Mouse (Mus musculus): ENCODE data around the gene Asic2.
A peak's percentile ranks its signal among the peaks of the same experiment; 100 is the strongest.

The Asic2 gene

DNA sequence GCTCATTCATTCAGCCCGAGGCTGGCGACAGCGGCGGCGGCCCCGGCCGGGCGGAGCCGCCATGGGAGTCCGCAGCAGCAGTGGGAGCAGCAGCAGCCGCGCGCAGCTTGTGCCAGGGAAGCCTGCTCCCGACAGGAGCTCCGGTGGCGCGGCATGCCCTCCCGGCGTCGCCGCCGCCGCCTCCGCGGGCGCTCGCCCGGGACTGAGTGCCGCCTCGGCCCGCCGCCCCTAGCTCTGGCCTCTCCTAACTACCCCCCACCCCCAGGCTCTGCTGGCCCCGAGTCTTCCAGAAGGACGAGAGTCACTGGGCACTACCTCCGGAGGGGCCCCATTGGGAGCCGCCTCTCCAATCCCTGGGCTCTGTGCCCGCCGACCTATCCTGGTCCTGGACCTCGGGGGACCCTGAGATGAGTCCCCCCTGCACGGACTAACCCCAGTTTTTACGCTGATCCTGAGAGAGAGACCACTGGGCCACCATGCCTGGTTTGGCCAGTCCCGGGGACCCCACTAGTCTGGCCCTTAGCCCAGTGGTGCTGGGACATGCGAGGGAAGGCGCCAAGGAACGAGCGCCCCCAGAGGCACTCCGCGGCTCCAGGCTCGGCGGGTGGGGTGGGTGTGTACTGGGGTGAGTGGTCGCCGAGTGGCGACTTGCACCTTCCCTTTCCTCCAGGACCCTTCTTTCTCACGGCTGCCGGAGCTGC lies 815.6 kb downstream of the Asic2 start:
- no peak for DNase-seq

DNA sequence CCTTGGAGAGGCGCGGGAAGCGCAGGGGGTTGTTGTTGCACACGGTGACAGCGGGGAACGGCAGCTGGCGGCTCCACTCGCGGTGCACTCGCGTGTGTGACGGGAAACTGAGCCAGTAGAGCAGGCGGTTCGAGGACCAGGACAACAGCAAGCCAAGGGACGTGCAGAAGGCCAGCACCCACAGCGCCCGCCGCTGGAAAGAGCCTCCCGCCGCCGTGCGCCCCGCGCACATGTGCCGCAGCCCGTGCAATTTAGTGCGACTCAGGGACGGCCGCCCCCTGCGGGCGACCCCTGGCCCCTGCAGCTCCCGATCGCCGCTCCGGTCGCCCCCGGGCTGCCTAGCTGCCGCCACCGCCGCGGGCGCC lies 816.3 kb downstream of the Asic2 start:
- no peak for DNase-seq

DNA sequence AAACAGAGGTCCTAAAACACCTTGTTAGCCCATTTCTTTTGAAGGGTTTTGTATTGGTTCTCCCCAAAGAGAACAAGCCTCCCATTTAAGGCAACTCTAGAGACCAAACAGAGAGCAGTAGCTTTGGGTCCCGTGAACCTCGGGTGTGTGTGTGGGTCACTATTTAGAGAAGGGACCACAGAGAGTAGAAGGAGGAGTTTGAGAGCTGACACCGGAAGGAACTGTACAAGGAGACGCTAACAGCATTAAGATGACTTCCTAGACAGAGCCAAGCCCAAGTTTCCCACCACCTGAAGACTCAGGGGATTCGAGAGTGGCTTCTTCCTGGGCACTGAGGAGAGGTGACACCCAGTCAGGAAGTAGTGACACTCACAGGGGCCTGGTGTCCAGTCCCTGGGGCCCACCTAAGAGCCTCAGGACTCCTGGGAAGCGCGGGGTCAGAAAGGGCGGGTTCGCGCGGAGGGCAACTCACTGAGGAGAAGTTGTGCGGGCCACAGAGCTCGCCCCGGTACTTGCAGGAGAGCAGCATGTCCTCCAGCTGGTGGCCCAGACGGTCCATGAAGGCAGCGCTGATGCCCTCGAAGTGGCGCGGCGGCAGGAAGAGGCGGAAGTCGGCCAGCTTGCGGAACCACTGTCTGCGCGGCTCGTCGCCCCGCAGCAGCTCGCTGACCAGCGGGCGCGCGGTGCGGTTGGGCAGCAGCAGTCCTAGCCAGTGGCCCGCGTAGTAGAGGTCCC lies 816.8 kb downstream of the Asic2 start:
- peak in 1 of 2 experiments; percentile 3 for DNase-seq

DNA sequence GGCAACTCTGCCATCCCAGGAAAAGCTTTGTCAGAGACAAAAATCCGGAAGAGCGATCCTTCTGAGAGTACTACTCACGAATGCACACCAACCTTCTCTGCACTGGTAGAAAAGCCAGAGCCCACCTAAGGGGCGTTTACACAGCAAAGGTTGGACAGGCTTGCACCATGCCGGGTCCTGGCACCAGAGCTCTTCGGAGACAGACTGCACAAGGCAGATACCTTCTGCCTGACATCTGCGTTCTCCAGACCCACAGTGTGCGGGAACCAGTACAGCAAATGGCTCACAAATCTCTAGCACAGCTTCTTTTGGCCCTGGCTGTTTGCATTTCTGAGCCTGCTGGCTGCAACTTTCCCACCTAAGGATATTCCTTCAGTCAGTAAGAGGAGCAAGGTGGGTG lies 817.6 kb downstream of the Asic2 start:
- no peak for DNase-seq

DNA sequence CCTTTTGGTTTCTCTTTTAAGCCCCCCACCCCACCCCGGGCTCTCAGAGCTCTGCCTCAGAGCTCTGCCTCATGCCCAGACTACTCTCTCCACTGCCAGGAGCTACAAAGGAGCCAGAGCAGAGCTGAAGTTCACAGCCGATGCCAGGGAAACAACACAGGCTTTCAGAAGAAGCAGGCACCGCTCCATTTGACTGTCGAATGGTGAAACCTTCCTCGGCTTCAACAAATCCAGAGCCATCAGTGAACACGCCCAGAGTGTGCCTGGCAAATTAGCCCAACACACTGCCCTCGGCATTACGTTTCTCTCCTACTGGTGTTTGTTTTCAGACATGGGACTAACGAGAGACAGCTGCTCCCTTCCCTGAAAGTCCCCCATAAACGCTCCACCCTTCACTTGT lies 819.8 kb downstream of the Asic2 start:
- no peak for DNase-seq

DNA sequence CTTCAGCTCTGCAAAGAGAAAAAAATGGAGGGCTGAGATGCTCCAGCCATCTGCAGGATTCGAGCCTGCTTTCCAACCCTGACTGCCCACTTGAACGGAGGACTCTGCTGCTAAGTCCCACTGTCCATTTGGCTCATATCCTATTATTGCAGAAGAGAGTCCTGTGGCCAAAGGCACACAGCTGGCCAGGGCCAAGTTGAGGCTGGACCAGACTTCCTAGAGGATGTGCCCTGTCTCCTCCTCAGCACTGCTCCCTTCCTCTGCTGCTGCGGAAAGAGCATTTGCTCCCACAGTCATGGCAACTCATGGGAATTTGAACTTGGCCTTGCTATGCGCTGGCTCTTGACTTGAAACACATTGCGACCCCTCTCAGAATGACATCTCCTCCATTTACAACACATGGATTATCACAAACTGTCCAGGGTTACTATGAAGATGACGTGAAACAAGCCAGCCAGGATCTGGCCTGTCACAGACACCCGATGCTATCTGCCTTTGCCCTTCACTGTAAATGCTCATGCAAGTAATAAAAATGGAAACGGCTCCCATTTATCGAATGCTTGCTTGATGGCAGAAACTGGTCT lies 821.6 kb downstream of the Asic2 start:
- no peak for DNase-seq

DNA sequence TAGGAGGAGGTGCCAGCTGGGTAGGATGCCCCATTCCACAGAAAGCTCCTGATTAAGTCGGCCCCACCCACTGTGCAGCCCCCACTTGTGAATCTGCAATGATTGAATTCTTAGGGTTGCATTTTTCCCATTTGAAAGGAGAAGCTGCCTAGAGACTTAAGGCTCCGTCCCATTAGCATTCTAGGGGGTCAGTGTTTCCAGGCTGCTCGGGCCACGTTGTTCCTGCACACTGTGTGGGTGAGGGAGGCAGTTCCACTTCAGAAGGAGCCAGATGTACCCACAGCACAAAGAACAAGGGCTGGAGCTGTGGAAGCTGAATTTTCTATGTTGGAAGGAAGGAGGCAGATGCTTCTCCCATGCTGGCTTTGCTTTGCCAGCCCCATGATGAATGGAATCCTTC lies 833.1 kb downstream of the Asic2 start:
- no peak for DNase-seq

DNA sequence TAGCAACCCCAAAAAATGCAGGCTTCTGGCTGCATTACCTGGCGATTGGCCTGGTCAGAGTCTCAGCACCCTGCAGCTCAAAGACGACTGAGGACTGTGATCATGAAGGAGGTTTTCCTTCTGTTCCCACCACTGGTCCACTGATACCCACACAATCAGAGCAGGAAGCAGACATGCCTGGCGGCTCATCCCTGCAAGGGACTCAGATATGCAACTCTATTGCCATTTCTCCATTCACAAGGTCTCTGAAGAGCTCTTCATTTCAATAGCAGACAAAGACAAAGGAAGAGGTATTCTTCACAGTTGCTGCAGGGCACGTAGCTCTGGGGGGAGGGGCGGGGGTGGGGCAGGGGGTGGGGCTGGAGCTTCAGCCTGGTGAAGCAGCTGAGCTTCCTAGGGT lies 834.3 kb downstream of the Asic2 start:
- DNase-seq, result no peak

DNA sequence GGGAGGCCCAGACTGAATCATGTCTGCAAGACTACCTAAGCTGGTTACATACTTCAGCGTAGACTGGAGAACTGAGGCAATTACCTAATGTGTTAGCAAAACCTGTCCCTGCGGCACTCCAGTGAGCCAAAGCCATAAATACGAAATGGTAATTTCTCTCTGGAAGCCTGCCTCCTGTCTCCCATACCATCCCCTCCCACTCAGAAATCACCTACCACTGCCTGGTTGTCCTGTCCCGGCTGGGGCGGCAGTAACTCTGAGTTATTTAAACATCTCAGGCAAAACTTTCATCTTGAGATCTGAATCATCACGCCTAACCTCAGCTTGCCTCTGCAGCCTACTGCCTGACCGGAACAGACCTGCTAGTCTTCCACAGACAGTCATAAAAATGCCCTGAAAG lies 835.6 kb downstream of the Asic2 start:
- no peak for DNase-seq

DNA sequence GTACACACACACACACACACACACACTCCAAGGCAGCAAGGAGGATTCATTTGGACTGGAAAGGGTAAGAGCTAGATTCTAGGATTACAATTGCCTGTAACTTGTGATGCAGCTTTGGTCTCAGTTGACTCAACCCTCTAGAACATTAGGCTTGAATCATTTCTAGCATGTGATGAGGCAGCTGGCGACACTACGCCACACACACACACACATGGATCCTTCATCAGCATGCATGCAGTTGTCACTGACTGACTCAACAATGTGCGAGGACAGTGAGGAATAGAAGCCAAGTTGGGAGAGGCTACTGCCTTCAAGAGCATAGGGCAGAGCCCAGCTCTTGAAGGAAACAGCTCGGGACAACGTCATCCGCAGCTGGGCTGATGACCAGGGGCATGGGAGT lies 843.9 kb downstream of the Asic2 start:
- no peak for DNase-seq

DNA sequence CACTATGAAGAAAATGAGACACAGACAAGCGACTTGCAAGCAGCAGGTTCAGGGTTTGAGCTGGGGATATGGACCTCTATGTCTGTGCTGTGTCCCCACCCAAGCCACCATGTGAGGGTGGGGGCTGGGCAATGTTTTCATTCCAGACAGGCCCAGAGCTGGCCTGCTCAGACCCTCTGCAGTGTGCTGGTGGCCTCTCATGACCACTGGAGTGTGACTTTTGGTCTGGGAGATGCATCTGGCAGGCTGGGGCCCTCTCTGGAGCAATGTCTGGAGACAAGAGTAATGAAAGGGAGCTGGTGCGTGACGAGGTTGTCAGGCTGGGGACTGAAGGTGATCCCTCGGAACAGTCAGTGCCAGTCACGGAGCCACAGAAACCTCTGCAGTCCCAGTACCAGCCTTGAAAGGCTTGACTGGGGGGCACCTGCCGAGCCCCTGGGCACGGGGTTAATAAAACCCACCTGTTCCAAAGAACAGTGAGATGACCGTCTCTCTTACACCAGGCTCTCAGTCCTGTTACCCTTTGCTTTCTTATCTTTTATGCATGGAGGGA lies 848.2 kb downstream of the Asic2 start:
- DNase-seq, result no peak

DNA sequence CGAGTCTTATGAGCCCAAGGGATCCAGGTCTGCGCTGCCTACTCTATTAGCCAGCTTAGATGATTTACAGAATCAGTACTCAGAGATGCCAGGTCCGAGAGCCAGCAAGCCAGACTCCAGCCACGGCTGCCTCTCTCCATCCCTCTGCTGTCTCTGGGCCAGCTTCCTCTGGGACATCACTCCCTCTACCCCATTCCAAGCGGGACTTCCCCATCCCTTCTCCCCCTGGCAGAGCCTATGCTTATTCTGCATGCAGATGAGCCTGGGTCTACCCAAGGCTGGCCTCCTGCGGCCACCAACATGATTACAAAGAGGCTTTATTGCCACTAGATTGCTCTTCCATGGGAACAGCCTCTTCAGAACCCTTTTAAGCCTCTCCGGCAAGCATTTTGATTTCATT lies 850.2 kb downstream of the Asic2 start:
- DNase-seq, result no peak

DNA sequence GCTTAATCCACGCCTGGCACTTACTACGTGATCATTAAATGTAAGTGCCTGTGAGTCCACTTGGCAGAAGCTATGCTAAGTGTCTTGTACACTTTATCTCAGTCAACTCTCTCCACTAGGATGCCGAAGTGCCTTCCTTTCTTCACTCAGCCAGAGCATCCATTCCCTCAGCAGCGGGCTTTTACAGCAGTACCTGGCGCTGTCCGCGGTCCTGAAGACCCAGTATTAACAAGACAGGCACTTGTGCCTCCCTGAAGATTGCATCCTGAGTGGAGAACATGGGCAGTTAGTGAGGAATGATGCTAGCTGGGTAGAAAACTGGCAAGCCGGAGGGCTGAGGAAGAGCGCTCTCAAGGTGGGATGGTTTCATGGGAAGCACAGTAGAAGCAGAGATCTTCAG lies 852.6 kb downstream of the Asic2 start:
- no peak for DNase-seq

DNA sequence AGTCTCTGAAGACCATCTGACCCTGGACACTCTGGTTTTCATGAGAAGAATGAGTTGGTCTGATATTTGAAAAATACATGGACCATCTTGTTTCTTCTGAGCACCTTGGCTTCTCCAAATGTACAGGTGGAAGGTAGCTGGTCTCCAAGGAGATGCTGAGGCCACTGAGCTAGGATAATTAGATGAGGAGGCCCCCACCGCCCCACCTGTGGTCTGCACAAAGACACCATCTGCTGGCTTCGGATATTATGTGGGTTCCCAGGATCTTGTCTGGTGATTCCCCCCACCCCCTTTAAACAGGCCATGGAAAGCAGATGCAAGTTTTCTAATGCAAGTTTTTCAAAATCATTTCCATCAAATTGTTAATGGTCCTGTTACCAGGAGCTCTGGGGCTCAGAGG lies 856.6 kb downstream of the Asic2 start:
- DNase-seq, result no peak

DNA sequence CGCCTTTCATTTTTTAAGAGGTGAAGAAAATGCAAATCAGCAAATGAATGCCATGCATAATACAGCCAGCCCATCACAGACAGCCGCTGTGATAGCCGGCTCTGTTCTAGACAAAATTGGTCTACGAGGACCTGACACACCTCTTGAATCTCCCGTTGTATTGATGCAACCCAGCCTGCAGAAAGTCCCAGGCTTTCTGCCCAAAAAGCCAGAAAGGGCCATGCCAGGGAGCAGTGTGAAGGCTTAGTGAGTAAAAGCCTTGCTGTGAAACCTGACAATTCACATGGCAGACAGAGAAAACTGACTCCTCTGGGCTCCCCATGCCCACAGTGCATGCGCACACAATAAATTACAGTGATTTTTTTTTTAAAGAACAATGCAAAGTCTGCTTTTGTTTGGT lies 858.2 kb downstream of the Asic2 start:
- DNase-seq, result no peak

DNA sequence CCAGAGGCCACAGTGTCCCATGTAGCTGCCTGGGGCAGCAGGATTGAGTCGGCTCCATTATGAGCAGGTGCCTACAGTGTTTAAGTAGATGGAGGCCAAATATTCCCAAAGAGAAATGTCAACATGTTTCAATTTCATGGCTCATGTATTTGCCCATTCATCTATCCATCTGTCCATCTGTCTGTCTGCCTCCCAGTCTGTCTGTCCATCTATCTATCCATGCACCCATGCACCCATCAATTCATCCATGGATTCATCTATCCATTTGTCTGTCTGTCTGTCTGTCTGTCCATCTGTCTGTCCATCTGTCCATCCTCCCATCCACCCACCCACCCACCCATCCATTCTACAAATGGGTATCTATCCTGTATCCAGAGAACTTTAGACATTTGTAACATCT lies 861.3 kb downstream of the Asic2 start:
- no peak for DNase-seq

DNA sequence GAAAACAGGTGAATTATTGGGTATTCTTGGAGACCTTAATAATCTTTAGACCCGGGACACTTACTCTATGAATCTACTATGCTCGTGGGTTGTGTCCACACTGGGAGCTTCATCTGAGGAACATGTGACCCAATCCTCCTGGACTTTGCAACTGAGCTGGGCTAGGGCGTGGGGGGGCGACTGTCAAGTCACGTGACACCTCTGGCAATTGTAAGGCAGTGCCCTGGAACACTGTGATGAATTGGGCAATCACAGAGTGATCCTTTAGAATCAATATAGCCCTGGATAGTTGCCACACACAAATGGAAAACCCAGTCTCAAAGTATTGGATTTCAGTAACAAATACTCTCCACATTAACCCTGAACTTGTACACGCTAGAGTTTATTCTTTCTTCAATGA lies 867.4 kb downstream of the Asic2 start:
- no peak for DNase-seq

DNA sequence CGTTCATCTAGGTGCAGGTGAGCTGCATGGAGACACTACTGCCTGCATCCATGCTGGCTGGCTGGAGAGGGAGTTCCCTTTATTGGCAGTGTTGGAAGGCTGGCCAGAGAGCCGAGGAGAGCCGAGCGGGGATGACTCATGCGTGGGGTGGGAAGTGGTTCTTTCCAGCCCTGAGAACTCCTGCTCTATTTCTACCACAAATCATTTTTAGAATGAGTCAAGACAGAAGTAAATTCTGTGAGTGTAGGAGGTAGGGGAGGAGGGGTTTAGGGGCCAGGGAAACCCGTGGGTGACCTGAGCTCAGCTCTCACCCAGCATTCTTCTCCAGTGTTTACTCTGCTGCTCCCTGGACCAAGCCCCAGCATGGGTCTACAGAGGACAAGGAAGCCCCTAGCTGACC lies 872.2 kb downstream of the Asic2 start:
- DNase-seq, result no peak

DNA sequence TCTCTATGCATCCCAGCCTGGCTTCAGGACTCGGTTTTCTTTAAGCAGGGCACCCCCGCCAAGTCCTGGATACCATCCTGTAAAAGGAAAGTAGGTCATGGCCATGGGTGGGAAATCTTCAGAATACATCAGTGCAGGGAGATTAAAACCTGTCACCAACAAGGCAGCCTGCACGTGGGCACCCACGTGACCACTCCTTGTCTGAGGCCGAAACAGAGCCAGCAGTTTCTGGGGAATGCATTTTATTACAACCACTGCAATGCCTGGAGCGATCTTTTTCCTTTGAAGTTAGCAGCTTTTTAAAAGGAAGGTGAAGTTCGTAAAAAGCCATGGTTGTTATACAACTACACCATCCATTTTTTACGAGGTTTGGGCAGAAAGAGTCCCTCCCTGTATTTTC lies 873.7 kb downstream of the Asic2 start:
- DNase-seq, result no peak

DNA sequence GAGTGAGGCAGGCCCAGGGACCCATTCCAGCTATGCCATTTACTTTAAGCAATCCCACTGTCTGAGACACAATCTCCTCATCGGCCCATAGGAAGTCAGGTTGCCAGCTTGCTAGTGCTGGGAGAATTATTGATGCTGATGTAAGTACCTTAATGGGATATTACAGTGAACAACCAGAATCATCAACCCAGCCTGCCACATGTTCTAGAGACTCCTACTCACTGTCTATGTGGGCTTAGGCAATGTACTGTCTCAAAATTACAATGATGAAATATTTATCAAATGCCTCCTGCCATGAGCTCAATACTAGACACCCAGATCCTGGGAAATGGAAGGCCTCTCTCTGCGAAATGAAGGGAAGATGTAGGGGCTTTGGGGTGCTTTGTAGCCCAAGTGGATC lies 876.1 kb downstream of the Asic2 start:
- DNase-seq, result no peak

DNA sequence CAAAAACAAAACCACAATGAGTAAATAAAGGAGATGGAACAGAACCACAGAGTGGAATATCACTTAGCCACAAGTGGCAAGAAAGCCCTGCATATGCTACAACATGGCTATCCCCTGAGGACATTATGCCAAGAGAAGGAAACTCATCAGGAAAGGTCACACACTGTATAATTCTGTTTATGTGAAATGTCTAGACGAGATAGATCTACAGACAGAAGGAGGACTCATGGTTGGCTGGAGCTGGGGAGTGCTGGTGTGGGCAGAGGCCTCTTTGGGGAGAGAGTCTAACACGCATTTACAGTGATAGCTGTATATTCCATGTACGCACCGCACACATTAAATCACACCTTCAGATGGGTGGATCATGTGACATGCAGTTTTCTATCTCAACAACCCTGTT lies 884.4 kb downstream of the Asic2 start:
- no peak for DNase-seq

DNA sequence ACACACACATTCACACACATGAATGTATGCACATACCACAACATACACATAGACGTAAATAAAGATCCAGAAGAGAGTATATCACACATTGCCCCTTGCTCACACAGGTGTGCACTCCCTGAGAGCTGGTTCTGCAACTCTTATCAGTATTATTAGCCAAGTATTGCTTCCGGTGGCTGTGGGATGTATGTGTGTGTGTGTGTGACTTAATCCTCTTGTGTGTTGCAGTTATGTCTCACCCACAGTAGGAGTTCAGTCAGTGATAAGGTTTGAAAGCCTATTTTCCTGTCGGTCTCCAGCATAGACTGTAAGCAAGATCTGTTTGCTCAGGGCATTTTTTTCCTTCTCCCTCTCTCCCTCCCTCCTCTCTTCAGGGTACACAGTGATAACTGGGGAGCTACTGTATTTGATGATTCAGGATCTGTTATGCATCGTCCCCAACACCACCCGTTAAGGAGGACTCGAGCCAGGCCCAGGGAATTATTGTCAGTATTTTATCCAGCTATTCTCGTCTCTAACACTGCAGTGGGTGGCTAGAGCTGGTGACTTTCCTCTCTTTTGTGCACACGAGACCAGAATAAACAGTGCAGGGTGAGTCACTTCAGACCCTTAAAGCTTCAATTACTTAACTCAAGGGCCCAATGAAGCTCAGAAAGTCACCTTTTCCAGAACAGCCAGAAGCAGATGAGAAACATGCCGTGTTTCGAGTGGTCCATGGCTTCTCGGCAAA lies 888.0 kb downstream of the Asic2 start:
- no peak for DNase-seq

DNA sequence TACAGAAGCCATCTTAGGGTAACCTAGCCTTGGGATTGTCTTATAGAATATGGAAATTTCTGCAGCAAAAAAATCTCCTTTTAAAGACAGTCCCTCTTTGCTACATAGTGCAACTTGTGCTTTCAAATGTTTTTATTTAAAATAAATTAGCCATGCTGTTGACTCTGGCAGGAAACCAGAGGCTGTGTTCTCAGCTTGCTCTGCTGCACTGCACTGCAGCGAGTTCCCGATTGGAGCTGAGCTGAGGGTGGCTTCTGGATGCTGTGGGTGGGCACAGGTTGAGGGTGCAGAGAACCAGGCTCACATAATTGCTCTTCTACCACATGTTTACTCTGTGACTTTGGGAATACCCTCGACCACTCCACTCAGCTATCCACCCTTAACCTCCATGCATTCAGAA lies 889.0 kb downstream of the Asic2 start:
- DNase-seq, result no peak

DNA sequence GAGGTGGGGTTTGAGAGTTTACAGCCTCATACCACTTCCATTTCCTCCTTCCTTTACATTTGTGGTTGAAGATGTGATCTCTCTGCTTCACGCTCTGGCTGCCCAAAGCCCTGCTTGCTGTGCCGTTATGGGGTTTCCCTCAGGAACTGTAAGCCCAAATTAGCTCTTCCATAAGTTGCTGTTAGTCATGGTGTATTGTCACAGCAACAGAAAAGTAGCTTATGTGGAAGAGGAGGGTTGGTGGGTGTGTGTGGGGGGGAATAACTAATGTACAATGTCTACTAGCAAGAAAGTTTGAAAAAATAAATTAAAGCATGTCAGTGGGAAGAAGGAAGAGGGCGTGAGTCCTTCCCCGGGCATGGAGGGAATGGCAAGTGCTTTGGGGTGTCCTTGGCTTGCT lies 896.4 kb downstream of the Asic2 start:
- no peak for DNase-seq
